Mouse (Mus musculus): ENCODE data around the gene Stambpl1.

Stambpl1 gene

GRCm38 (mm10) chr19:34192008-34192963 is at the start of gene Stambpl1:
Gene Stambpl1, plus strand, starts transcription at chr19:34192229.
- DNase-seq (ENCODE audit: extremely low spot score, low read depth, low spot score): no peak

DNA sequence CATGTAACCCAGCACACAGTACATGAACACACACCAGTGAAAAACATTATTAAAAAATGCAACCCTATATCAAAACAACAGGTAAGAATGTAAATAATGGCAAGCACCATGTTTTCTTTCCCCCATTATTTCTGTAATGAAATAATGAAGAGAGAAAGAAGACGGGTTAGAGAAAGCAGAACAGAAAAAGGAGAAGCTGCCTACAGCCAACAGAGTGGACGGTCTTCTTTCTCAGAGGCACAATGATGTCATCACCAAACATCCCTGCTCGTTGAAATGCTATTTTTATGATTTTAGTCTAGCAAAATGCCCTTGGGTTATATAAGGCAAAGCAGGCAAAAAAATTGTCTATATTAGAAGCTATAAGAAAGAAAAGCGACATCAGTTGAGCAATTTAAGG is 43.6 kb upstream of the Stambpl1 start:
- DNase-seq (ENCODE audit: extremely low spot score, low read depth, low spot score): no peak

GRCm38 (mm10) chr19:34151909-34152308 is 40.1 kb upstream of the Stambpl1 start:
- DNase-seq (ENCODE audit: extremely low spot score, low read depth, low spot score): no peak

- DNase-seq (ENCODE audit: extremely low spot score, low read depth, low spot score): no peak
These were observed 38.5 kb upstream of the Stambpl1 start for GRCm38 (mm10) chr19:34153263-34154144.

DNA sequence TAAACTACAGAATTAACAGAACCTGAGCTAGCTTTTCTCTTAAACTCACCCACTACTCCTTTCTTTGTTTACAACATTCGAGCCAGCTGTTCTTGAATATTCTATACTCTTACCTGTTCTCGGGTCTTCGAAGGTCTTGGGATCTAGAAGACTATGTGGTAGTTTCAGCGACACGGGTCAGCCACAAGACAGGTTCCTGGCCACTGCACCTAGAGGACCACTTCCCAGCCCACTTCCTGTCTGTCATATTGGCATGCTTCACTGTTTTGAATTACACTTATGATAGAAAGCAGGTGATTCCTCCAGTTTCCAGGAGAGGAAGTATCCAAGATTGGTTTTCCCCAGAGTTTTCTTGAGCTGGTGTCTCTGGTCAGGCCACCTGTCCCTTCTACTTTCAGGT is 29.3 kb upstream of the Stambpl1 start:
- DNase-seq (ENCODE audit: extremely low spot score, low read depth, low spot score): no peak

DNA sequence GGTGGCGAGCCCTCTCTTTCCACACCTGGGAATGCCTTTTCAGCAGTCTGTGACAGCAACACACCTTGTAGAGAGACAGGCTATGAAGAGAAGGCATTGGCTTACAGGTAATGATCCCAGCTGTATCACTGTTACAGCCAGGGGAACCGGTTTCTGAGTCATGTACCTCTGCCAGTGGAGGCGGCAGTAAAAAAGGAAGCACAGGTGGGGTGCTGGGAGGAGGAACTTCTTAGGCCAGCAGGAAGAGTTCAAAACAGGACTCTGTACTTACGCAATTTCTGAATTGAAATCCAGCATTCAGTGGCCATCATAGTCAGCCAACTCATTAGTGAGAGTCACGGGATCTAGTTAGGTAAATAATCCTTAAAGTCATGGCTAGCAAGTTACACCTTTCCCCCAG is 26.1 kb upstream of the Stambpl1 start, which contains the start of gene Ankrd22:
Gene Ankrd22, minus strand, starts transcription at position 163 of the 400 bp plus-strand sequence.
- no peak for DNase-seq (ENCODE audit: extremely low spot score, low read depth, low spot score)

DNA sequence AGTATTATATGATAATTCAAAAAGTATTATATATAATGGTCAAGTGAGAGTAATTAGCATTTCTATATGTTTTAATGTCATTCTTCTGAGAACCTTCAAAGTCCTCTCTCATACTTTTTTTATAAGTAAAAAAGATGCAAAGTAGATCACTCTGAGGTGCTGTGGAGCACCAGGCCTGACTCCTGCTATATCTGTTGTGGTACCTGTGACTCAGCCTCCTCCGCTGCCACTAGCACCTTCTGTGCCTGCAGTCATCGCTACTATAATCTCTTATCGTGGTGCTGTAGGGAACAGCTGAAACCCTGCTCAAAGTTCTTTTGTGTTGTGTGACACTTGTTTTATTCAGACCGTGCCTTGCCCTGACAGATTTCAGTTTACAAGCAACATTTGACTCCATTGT is 25.6 kb upstream of the Stambpl1 start:
- no peak for DNase-seq (ENCODE audit: extremely low spot score, low read depth, low spot score)

DNA sequence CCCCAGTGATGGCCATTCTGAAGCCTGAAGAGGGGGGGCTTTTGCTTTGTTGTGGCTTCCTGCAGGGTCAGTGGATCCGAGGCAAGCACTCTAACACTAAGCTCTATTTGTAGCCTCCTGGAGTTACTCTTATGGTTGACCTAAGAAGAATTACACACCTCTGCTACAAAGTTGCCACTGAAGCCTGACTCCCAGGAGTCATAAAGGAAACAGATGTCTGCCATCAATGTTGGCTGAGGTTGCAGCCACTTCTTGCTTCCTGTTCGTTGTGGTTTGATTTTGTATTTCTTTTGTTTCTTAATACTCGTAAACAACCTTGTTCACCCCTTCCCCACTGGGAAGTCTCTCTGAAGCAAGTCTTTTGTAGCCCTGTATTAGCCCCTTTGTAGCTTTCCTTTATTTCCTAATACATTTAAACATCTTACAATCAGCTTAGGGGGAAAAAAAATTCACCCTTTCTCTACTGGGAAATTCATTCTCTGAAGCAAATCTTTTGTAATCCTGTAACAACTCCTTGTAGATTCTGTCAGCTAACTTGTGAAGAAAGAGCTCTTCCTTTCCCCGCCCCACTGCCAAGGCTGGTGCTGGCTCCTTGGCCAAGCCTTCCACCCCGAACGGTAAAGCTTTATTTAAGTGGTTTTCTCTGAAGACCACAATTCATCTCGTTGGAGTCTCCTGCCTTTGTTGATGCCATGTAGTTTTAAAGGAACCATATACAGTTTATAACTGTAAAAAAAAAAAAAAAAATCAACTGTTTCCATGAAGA is 23.9 kb upstream of the Stambpl1 start:
- DNase-seq (ENCODE audit: extremely low spot score, low read depth, low spot score): no peak

DNA sequence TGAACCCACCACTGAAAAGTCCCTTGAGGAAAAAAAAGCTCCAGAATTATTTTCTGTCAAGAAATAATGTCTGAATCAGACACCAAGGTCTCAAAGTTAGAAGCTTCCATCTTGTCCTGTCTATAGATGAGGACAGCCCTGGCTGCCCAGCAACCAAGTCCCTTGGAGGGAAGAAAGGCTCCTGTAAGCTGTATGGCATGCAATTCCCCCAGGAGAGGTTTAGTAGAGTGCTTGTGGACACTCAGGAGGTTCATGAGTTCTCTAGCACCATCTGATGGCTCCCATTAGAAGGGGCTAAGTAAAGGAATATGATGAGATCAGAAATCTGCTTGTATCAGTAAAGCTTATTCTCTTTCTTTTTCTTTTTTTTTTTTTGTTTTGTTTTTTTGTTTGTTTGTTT is 22.9 kb upstream of the Stambpl1 start:
- DNase-seq (ENCODE audit: extremely low spot score, low read depth, low spot score): no peak

DNA sequence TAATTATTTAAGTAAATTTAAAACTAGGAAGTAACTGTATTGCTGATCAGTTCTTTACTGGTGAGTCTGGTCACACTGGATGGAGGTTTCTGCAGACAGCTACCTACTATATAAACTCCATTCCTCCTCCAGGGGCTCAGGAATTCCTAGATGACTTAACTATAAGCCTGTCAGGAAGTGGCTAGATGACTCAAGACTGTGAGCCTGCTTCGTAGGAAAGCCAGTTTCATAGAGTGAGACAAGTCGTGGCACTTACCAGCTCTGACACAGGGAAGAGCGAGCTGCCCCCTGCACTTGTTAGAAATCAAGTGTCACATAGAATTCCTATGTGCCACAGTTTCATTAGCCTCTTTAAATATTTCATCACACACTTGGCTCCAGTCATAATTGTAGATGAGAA is 20.9 kb upstream of the Stambpl1 start:
- no peak for DNase-seq (ENCODE audit: extremely low spot score, low read depth, low spot score)

GRCm38 (mm10) chr19:34174004-34174403 is 18.0 kb upstream of the Stambpl1 start:
- DNase-seq (ENCODE audit: extremely low spot score, low read depth, low spot score): no peak

- no peak for DNase-seq (ENCODE audit: extremely low spot score, low read depth, low spot score)
These were observed 12.9 kb upstream of the Stambpl1 start for GRCm38 (mm10) chr19:34179136-34179535.

GRCm38 (mm10) chr19:34180316-34180715 is 11.7 kb upstream of the Stambpl1 start:
- DNase-seq (ENCODE audit: extremely low spot score, low read depth, low spot score): no peak

GRCm38 (mm10) chr19:34181234-34181633 is 10.8 kb upstream of the Stambpl1 start:
- DNase-seq (ENCODE audit: extremely low spot score, low read depth, low spot score): no peak

DNA sequence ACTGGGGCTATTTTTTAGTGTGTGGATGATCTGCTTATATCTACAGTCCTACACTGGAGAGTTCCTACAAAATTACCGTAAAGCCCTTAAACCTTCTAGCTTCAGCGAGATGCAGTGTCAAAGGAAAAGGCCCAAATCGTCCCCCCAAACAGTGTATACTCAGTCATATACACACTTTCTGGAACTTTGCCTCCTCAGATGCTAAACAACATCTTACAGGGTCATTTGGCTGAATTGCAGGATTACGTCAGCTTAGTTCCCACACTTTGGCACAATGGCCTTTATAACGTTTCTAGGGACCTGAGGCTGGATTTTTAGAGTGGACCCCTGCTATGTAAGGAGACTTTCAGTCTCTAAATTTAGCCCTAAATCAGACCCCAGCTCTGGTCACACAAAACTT is 9.5 kb upstream of the Stambpl1 start:
- no peak for DNase-seq (ENCODE audit: extremely low spot score, low read depth, low spot score)

GRCm38 (mm10) chr19:34186845-34187244 is 5.2 kb upstream of the Stambpl1 start:
- no peak for DNase-seq (ENCODE audit: extremely low spot score, low read depth, low spot score)

DNA sequence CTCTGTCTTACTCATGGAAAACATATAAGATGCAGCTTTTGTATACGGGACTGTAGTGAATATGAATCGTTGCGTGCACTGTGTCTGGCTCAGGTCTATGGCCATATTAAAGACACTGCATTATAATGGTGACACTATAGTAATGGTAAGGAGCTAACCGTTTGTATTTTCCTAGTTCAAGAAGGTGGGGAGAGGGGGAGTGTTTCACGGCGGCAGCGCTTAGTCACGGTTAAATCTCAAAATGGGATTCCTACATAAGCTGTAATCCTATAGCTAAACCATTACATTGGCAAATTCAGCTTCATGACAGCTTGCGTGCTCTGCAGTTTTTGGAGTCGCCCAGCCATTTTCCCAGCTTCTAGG is 403 bp upstream of the Stambpl1 start:
- no peak for DNase-seq (ENCODE audit: extremely low spot score, low read depth, low spot score)

DNA sequence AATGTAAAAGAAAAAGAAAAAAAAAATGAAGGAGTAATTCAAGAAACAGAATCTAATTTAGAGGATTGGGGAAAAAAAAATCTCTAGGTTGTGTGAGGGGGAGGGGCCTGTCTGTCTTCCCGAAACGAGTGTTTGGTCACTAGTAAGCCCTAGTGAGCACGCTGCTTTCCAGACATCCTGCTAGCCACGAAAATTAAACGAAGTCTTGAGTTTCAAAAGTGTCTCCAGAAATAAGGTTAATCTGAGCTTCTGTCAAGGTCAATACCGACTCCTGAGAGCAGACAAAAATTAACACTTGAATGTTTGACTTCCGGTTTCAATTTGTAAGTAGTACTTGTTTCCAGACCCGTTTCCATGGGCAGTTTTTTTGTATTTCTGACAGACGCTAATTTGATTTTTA is 1.1 kb downstream of the Stambpl1 start:
- peak; percentile 60 for DNase-seq (ENCODE audit: extremely low spot score, low read depth, low spot score)

- no peak for DNase-seq (ENCODE audit: extremely low spot score, low read depth, low spot score)
These were observed 1.7 kb downstream of the Stambpl1 start for GRCm38 (mm10) chr19:34193683-34194082.

GRCm38 (mm10) chr19:34194132-34194745 is 2.2 kb downstream of the Stambpl1 start:
- DNase-seq (ENCODE audit: extremely low spot score, low read depth, low spot score): no peak

DNA sequence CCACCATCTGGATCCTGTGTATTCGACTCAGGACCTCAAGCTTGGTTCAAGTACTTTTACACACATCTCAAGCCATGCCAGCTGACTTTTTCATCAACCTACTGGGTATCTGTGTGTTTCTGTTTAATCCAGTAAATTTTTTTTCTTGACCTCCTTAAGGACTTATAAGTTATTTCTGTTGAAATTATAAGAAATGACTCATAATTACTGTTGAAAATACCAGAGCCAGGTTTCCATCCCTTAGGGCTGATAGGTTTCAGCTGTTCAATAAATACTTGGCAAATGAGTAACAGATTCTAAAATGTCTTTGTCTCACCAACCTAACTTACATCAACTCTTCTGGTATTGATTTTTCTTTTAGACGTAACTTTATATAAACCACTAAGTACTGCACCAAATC is 3.0 kb downstream of the Stambpl1 start:
- no peak for DNase-seq (ENCODE audit: extremely low spot score, low read depth, low spot score)
